Mouse (Mus musculus) limb, embryonic 12.5 days (tissue): ENCODE results near the gene Chek2. TPM values are rescaled to one million over a fixed set of nuclear protein-coding genes. Genes with fewer than 3 reads are reported as not detected.
"Not testable (repeated sequence)": the region's sequence is repeated elsewhere in the genome, so short reads cannot be mapped to it uniquely, and the experiment has no call there.

ENCODE experiments used
- ATAC-seq: fragments of 200-750 bp; cut with Nextera tagmentation; 2 replicates; pipeline ENCODE4 v1.8.0; 2017; ENCODE audit warnings: low read depth, moderate TSS enrichment; ENCODE audit not compliant: insufficient number of reproducible peaks, insufficient read depth, low FRiP score, low TSS enrichment
- H3K27ac ChIP-seq: fragments of 300-500 bp; sonication (generic); 2 replicates; pipeline ENCODE4 v1.5.1; 2016; ENCODE audit warnings: mild to moderate bottlenecking, moderate library complexity
- H3K27me3 ChIP-seq: fragments of 300-500 bp; sonication (generic); 2 replicates; pipeline ENCODE4 v1.6.1; 2016; ENCODE audit warnings: mild to moderate bottlenecking, moderate library complexity
- H3K36me3 ChIP-seq: fragments of 300-500 bp; sonication (generic); 2 replicates; pipeline ENCODE4 v1.6.1; 2016; ENCODE audit warnings: mild to moderate bottlenecking, moderate library complexity
- H3K4me1 ChIP-seq: fragments of 300-500 bp; sonication (generic); replicated peaks from 2 replicates; pipeline ENCODE4 v1.6.1; 2016
- H3K4me2 ChIP-seq: fragments of 300-500 bp; sonication (generic); 2 replicates; pipeline ENCODE4 v1.6.1; 2016; ENCODE audit warnings: mild to moderate bottlenecking, moderate library complexity
- H3K4me3 ChIP-seq: fragments of 300-500 bp; sonication (generic); replicated peaks from 2 replicates; pipeline ENCODE4 v1.5.1; 2016; ENCODE audit warnings: mild to moderate bottlenecking
- H3K9ac ChIP-seq: fragments of 300-500 bp; sonication (generic); replicated peaks from 2 replicates; pipeline ENCODE4 v1.6.1; 2016; ENCODE audit warnings: mild to moderate bottlenecking, moderate library complexity
- H3K9me3 ChIP-seq: fragments of 300-500 bp; sonication (generic); 2 replicates; pipeline ENCODE4 v1.6.1; 2016; ENCODE audit warnings: mild to moderate bottlenecking, moderate library complexity
- WGBS: fragments of 180-500 bp; shearing (Covaris S2); methylation state at CpG from one replicate; pipeline ENCODE4 v1.1.7; 2016; 5-methylcytosine and 5-hydroxymethylcytosine counted together
- polyA plus RNA-seq: library from polyadenylated mRNA; unstranded; fragments of >200 nt; fragmentation: Nextera tagmentation; extraction: Ambion mirVana; gene quantifications from 2 replicates; pipeline ENCODE4 v1.2.1, GENCODE M21; 2016

The Chek2 gene
- polyA plus RNA-seq, 1 experiment from 2014 or later = 32.6 TPM

DNA sequence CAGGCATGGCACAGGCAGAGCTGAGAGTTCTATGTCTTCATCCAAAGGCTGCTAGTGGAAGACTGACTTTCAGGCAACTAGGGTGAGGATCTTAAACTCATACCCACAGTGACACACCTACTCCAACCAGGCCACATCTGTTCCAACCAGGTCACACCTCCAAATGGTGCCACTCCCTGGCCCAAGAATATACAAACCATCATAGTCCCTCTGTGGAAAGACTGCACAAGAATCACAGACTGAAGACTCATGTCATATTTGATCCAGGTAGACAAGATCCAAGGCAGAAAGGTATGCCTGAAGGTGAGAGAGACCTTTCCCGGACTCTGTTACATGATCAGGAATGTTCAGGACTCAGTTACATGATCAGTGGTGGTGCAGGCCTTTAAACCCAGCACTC lies 38.7 kb downstream of the Chek2 start:
- not testable (repeated sequence) for ATAC-seq, H3K27ac ChIP-seq, H3K9me3 ChIP-seq, H3K4me3 ChIP-seq, H3K4me2 ChIP-seq, H3K9ac ChIP-seq, H3K27me3 ChIP-seq
- Histone ChIP-seq H3K36me3 (peaks cover 13% of the 10 kb centered on the region), H3K4me1 (peaks cover 40% of the 10 kb centered on the region)
- WGBS = 95% methylated on average over 1 of the region's 1 CpGs

GRCm38 (mm10) chr5:110879042-110879441 lies 39.3 kb downstream of the Chek2 start:
- H3K4me2 ChIP-seq = peak overlapping the region; percentile 74
- ATAC-seq = no peak
- no peaks in the 10 kb centered on the region for H3K9me3 ChIP-seq
- H3K36me3 ChIP-seq = peaks cover 11% of the 10 kb centered on the region
- peak overlapping the region; percentile 88 for H3K27ac ChIP-seq
- H3K4me3 ChIP-seq = peak overlapping the region; percentile 82
- peak overlapping the region; percentile 91; the same call in 1 of the 2 replicates for H3K9ac ChIP-seq
- H3K27me3 ChIP-seq = no peaks in the 10 kb centered on the region
- 60% methylated on average over 7 of the region's 7 CpGs for WGBS
- peaks cover 38% of the 10 kb centered on the region for H3K4me1 ChIP-seq

- H3K27ac ChIP-seq = peak within 1 kb of the TSS; percentile 88
- no peaks in the 10 kb centered on the region for H3K27me3 ChIP-seq
- H3K4me2 ChIP-seq = peak within 1 kb of the TSS; percentile 74
- WGBS = under 1% methylated on average over 83 of the region's 101 CpGs
- no peaks in the 10 kb centered on the region for H3K9me3 ChIP-seq
- H3K9ac ChIP-seq = peak within 1 kb of the TSS; percentile 91
- H3K36me3 ChIP-seq = peaks cover 17% of the 10 kb centered on the region
- H3K4me1 ChIP-seq = peaks cover 37% of the 10 kb centered on the region
- peak; percentile 75 for ATAC-seq
- peak within 1 kb of the TSS; percentile 82 for H3K4me3 ChIP-seq
These were observed 40.0 kb downstream of the Chek2 start, which contains the start of gene Ttc28 for GRCm38 (mm10) chr5:110879584-110880374. Gene Ttc28, plus strand, starts transcription at chr5:110879803.

DNA sequence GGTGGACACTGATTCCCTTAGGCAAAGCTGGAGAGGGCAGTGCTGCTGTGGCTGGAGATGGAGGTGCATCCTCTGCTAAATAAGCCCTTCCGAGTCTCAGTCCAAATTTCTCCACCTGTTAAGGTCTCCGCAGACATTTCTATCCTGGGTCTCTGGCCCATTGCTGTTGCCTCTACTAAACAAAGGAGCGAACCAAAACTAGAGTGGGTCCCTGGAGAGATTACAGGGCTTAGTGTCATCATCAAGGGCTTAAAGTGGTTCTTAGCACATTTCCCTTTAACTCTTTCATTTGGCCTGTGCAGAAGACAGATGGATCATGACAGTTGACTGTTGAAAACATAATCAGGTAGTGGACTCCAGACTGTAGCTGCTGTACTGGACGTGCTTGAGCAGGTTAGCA lies 48.8 kb downstream of the Chek2 start:
- no peak overlapping the region for H3K27ac ChIP-seq
- peaks cover 55% of the 10 kb centered on the region for H3K36me3 ChIP-seq
- no peak for ATAC-seq
- no peak overlapping the region for H3K9ac ChIP-seq
- H3K4me3 ChIP-seq = no peak overlapping the region
- no peaks in the 10 kb centered on the region for H3K4me1 ChIP-seq
- no peak overlapping the region for H3K4me2 ChIP-seq
- WGBS = 85% methylated on average over 4 of the region's 4 CpGs
- no peaks in the 10 kb centered on the region for H3K27me3 ChIP-seq
- no peaks in the 10 kb centered on the region for H3K9me3 ChIP-seq

DNA sequence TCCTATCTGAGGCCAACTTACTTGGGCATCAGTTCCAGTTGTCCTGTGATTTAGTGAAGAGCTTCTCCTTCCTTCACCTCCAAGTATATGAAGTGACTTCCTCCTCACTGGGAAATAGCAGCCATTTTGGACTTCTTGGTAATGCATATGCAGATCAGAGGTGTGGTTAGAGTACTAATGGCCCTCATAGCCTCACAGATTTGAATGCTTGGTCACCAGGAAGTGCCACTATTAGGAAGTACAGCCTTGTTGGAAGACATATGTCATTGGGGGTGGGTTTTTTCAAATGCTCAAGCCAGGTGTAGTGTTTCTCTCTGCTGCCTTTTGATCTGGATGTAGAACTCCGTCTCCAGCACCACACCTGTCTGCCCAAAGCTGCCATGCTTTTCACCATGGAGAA lies 50.2 kb downstream of the Chek2 start:
- H3K9ac ChIP-seq = no peak overlapping the region
- H3K4me2 ChIP-seq = no peak overlapping the region
- H3K4me3 ChIP-seq = no peak overlapping the region
- H3K36me3 ChIP-seq = peaks cover 60% of the 10 kb centered on the region
- no peaks in the 10 kb centered on the region for H3K4me1 ChIP-seq
- H3K27me3 ChIP-seq = no peaks in the 10 kb centered on the region
- H3K9me3 ChIP-seq = no peaks in the 10 kb centered on the region
- ATAC-seq = no peak
- 74% methylated on average over 1 of the region's 1 CpGs for WGBS
- H3K27ac ChIP-seq = no peak overlapping the region

GRCm38 (mm10) chr5:110890561-110890960 lies 50.8 kb downstream of the Chek2 start:
- Histone ChIP-seq H3K9ac (no peak overlapping the region), H3K27me3 (no peaks in the 10 kb centered on the region)

GRCm38 (mm10) chr5:110897114-110897788 lies 57.5 kb downstream of the Chek2 start:
- no peaks in the 10 kb centered on the region for H3K9me3 ChIP-seq
- 49% methylated on average over 7 of the region's 7 CpGs for WGBS
- H3K9ac ChIP-seq = no peak overlapping the region
- peak overlapping the region; percentile 41; the same call in 1 of the 2 replicates for H3K27ac ChIP-seq
- no peaks in the 10 kb centered on the region for H3K27me3 ChIP-seq
- no peak overlapping the region for H3K4me2 ChIP-seq
- no peak for ATAC-seq
- H3K36me3 ChIP-seq = peaks cover 41% of the 10 kb centered on the region
- no peak overlapping the region for H3K4me3 ChIP-seq
- H3K4me1 ChIP-seq = peaks cover 20% of the 10 kb centered on the region

More at GRCm38 (mm10) chr5:110890561-110890960, 50.8 kb downstream of the Chek2 start:
- Histone ChIP-seq H3K4me3 (no peak overlapping the region), H3K4me2 (no peak overlapping the region), H3K27ac (no peak overlapping the region), H3K4me1 (no peaks in the 10 kb centered on the region), H3K9me3 (no peaks in the 10 kb centered on the region), H3K36me3 (peaks cover 60% of the 10 kb centered on the region)
- ATAC-seq = no peak
- 97% methylated on average over 3 of the region's 3 CpGs for WGBS

- no peak overlapping the region for H3K9ac ChIP-seq
- peak; percentile 56; the same call in 1 of the 2 replicates for ATAC-seq
- peaks cover 20% of the 10 kb centered on the region for H3K4me1 ChIP-seq
- WGBS = 13% methylated on average over 7 of the region's 7 CpGs
- no peak overlapping the region for H3K4me2 ChIP-seq
- H3K4me3 ChIP-seq = no peak overlapping the region
- peak overlapping the region; percentile 58 for H3K27ac ChIP-seq
- peaks cover 32% of the 10 kb centered on the region for H3K36me3 ChIP-seq
- H3K27me3 ChIP-seq = no peaks in the 10 kb centered on the region
- H3K9me3 ChIP-seq = no peaks in the 10 kb centered on the region
These were observed 58.4 kb downstream of the Chek2 start for GRCm38 (mm10) chr5:110898169-110898568.

- Histone ChIP-seq H3K27ac (peak overlapping the region; percentile 45; the same call in 1 of the 2 replicates), H3K27me3 (no peaks in the 10 kb centered on the region), H3K9ac (no peak overlapping the region), H3K9me3 (no peaks in the 10 kb centered on the region), H3K4me2 (no peak overlapping the region), H3K36me3 (peaks cover 26% of the 10 kb centered on the region), H3K4me1 (peaks cover 20% of the 10 kb centered on the region), H3K4me3 (no peak overlapping the region)
- ATAC-seq = no peak
- WGBS = 59% methylated on average over 4 of the region's 4 CpGs
These were observed 59.0 kb downstream of the Chek2 start for GRCm38 (mm10) chr5:110898785-110899184.

- Histone ChIP-seq H3K9ac (no peak overlapping the region), H3K4me1 (peaks cover 20% of the 10 kb centered on the region), H3K36me3 (peaks cover 16% of the 10 kb centered on the region), H3K9me3 (0 out of 2 replicates have a peak, but pooled peaks cover under 1% of the 10 kb centered on the region), H3K4me3 (no peak overlapping the region), H3K27ac (no peak overlapping the region), H3K4me2 (no peak overlapping the region), H3K27me3 (no peaks in the 10 kb centered on the region)
- no peak for ATAC-seq
These were observed 60.6 kb downstream of the Chek2 start for GRCm38 (mm10) chr5:110900331-110900730.

DNA sequence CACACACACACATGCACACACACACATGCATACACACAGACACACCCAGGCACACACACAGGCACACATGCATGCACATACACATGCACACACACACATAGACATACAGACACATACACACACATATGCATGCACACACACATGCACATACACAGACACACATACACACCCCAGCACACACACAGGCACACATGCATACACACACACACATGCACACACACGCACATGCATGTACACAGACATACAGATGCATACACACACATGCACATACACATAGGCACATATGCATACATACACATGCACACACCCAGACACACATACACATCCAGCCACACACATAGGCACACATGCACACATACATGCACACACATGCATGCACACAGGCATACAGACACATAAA lies 66.9 kb downstream of the Chek2 start:
- Histone ChIP-seq H3K27ac (no peak overlapping the region), H3K4me3 (no peak overlapping the region), H3K9ac (no peak overlapping the region), H3K27me3 (no peaks in the 10 kb centered on the region), H3K4me2 (no peak overlapping the region), H3K4me1 (no peaks in the 10 kb centered on the region), H3K9me3 (0 out of 2 replicates have a peak, but pooled peaks cover 4% of the 10 kb centered on the region), H3K36me3 (peaks cover 29% of the 10 kb centered on the region)
- ATAC-seq = no peak
- WGBS = 96% methylated on average over 1 of the region's 1 CpGs
